Mouse (Mus musculus): ENCODE data around the gene Gm525. TPM values are rescaled to one million over a fixed set of nuclear protein-coding genes. Genes with fewer than 3 reads are reported as not detected.

Gm525 gene
- polyA plus RNA-seq, 1 experiment from 2014 or later: not detected

DNA sequence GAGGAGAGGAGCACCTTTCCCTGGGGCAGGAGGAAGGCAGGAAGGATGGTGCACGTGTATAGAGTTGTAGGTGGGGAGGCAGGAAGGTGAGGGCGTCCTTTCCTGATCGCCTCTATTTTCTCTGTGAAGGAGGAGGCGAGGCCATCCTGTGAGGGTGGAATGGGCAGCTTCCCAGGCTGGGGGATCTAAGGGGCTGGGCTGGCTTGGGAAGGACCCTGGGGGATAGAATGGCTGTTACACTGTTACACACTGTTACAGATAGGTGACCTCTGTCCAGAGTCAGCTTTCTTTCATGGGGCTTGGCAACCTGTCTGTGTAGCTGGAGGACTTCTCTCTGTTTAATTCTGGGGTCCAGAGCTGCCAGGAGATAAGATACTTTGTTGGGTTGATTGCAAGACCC is 57.2 kb downstream of the Gm525 start:
- H3K9me3 ChIP-seq (ENCODE audit: control insufficient read depth, low read length): no peaks in the 10 kb centered on the region
- H3K4me3 ChIP-seq (ENCODE audit: low read length): no peak overlapping the region
- H3K27me3 ChIP-seq (ENCODE audit: control insufficient read depth, insufficient read depth, low read length): no peaks in the 10 kb centered on the region
- 28% methylated on average over 4 of the region's 4 CpGs for WGBS
- H3K36me3 ChIP-seq (ENCODE audit: control insufficient read depth, insufficient read depth, low read length): no peaks in the 10 kb centered on the region
- H3K27ac ChIP-seq (ENCODE audit: low read depth, low read length): no peak overlapping the region
- H3K4me1 ChIP-seq (ENCODE audit: control insufficient read depth, insufficient read depth, low read length): 0 out of 2 replicates have a peak, but pooled peaks cover 8% of the 10 kb centered on the region
- no peak overlapping the region for H3K4me2 ChIP-seq (replicated peaks; ENCODE audit: low read depth, low read length)
- no peak for ATAC-seq (ENCODE audit: low FRiP score, low TSS enrichment)
- H3K9ac ChIP-seq (ENCODE audit: low read depth, low read length): no peak overlapping the region

DNA sequence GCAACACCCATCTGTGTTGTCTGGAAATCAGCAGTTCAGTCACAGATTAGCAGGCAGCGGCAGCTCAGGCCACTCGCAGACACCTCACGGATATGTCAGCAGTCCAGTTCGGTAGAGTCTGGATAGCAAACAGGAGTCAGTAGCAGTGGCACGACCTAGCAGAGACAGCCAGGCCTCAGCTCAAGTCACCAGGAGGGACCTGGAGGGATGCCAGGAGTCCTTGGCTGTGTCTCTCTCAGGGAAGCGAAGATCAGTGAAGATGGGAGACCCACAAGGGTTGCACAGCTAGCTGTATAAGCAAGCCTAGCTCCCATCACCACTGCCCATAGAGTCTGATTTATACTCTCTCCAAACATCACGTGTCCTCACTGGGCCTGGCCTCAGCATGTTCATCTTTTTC is 58.8 kb downstream of the Gm525 start:
- Histone ChIP-seq H3K4me3 (ENCODE audit: low read length) (no peak overlapping the region), H3K27ac (ENCODE audit: low read depth, low read length) (no peak overlapping the region)
- WGBS: 76% methylated on average over 7 of the region's 7 CpGs

DNA sequence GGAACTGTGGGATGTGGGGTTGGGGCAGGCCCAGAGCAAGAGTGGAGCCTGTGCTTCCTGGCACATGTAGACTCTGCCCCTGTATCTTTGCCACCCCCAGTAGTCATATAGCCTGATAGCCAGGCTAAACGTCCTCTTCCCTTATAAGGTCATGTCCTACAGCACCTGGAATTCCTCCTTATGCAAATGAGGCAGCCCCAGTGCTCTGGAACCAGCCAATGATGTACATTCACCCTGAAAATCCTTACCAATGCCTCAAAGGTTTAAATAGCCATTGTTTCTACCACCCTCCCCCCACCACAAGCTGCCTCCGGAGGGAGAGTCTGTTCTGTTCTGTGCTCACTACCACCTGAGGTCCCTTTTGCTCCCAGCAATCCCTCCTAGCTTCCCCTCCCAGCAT is 60.6 kb downstream of the Gm525 start:
- no peak overlapping the region for H3K9ac ChIP-seq (ENCODE audit: low read depth, low read length)
- no peak for ATAC-seq (ENCODE audit: low FRiP score, low TSS enrichment)
- H3K27me3 ChIP-seq (ENCODE audit: control insufficient read depth, insufficient read depth, low read length): no peaks in the 10 kb centered on the region
- 41% methylated on average over 2 of the region's 2 CpGs for WGBS
- 0 out of 2 replicates have a peak, but pooled peaks cover 8% of the 10 kb centered on the region for H3K4me1 ChIP-seq (ENCODE audit: control insufficient read depth, insufficient read depth, low read length)
- H3K4me3 ChIP-seq (ENCODE audit: low read length): no peak overlapping the region
- no peak overlapping the region for H3K4me2 ChIP-seq (replicated peaks; ENCODE audit: low read depth, low read length)
- H3K9me3 ChIP-seq (ENCODE audit: control insufficient read depth, low read length): no peaks in the 10 kb centered on the region
- H3K27ac ChIP-seq (ENCODE audit: low read depth, low read length): no peak overlapping the region
- H3K36me3 ChIP-seq (ENCODE audit: control insufficient read depth, insufficient read depth, low read length): no peaks in the 10 kb centered on the region

More for the DNA sequence above, 58.8 kb downstream of the Gm525 start:
- H3K4me2 ChIP-seq (replicated peaks; ENCODE audit: low read depth, low read length): no peak overlapping the region
- H3K4me1 ChIP-seq (ENCODE audit: control insufficient read depth, insufficient read depth, low read length): 0 out of 2 replicates have a peak, but pooled peaks cover 8% of the 10 kb centered on the region
- no peaks in the 10 kb centered on the region for H3K27me3 ChIP-seq (ENCODE audit: control insufficient read depth, insufficient read depth, low read length)
- no peak overlapping the region for H3K9ac ChIP-seq (ENCODE audit: low read depth, low read length)
- H3K9me3 ChIP-seq (ENCODE audit: control insufficient read depth, low read length): no peaks in the 10 kb centered on the region
- no peak for ATAC-seq (ENCODE audit: low FRiP score, low TSS enrichment)
- H3K36me3 ChIP-seq (ENCODE audit: control insufficient read depth, insufficient read depth, low read length): no peaks in the 10 kb centered on the region

DNA sequence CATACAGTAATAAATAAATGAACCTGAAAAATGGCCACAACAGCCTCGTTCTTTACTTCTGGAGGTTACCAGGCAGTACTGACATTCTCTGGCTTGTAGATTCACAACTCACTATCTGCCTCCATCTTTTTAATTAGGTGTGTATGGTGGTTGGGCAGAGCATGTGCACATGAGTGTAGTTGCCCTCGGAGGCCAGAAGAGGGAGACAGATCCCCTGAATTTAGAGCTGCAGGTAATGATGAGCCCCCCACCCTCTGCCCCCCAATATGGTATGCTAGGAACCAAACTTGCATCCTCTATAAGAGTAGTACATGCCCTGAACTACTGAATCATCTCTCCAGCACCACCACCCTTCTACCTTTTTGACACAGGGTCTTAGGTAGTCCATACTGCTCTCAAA is 64.3 kb downstream of the Gm525 start:
- WGBS: 96% methylated on average over 2 of the region's 2 CpGs
- no peak overlapping the region for H3K27ac ChIP-seq (ENCODE audit: low read depth, low read length)
- no peak overlapping the region for H3K4me2 ChIP-seq (replicated peaks; ENCODE audit: low read depth, low read length)
- H3K9ac ChIP-seq (ENCODE audit: low read depth, low read length): no peak overlapping the region
- no peak for ATAC-seq (ENCODE audit: low FRiP score, low TSS enrichment)
- H3K9me3 ChIP-seq (ENCODE audit: control insufficient read depth, low read length): no peaks in the 10 kb centered on the region
- no peaks in the 10 kb centered on the region for H3K36me3 ChIP-seq (ENCODE audit: control insufficient read depth, insufficient read depth, low read length)
- H3K27me3 ChIP-seq (ENCODE audit: control insufficient read depth, insufficient read depth, low read length): no peaks in the 10 kb centered on the region
- H3K4me1 ChIP-seq (ENCODE audit: control insufficient read depth, insufficient read depth, low read length): peaks cover 6% of the 10 kb centered on the region
- no peak overlapping the region for H3K4me3 ChIP-seq (ENCODE audit: low read length)

Other genes starting within 250 kb of the Gm525 start
- 12.0 and 20.2 TPM in 2 replicates for gene Akap1, start 209.3 kb upstream of the Gm525 start, polyA plus RNA-seq (2014; fragmentation: Nextera tagmentation; extraction: Ambion mirVana)
- 90.5 and 110 TPM in 2 replicates for gene Scpep1, start 118.4 kb upstream of the Gm525 start, polyA plus RNA-seq (2014; fragmentation: Nextera tagmentation; extraction: Ambion mirVana)
- not detected in 2 replicates for gene Elobl, start 106.9 kb upstream of the Gm525 start, polyA plus RNA-seq (2014; fragmentation: Nextera tagmentation; extraction: Ambion mirVana)
- 12.1 and 14.5 TPM in 2 replicates for gene Coil, start 103.6 kb upstream of the Gm525 start, polyA plus RNA-seq (2014; fragmentation: Nextera tagmentation; extraction: Ambion mirVana)
- 11.5 and 13.2 TPM in 2 replicates for gene Trim25, start 74.5 kb upstream of the Gm525 start, polyA plus RNA-seq (2014; fragmentation: Nextera tagmentation; extraction: Ambion mirVana)
- gene Dgke, start 7.0 kb upstream of the Gm525 start, polyA plus RNA-seq (2014; fragmentation: Nextera tagmentation; extraction: Ambion mirVana): 3.2 and 5.3 TPM in 2 replicates
- gene Nog, start 228.5 kb downstream of the Gm525 start, polyA plus RNA-seq (2014; fragmentation: Nextera tagmentation; extraction: Ambion mirVana): 1.3 and 1.4 TPM in 2 replicates

Measured in kidney, embryonic 14.5 days (tissue).